Mouse (Mus musculus) monocyte, adult 2 months (primary cell): ENCODE measurements around the gene Prb1.
"Not testable (repeated sequence)": the region's sequence is repeated elsewhere in the genome, so short reads cannot be mapped to it uniquely, and the experiment has no call there.

Experiments
- DNase-seq, 2 experiments: peaks; one replicate each; pipeline ENCODE4 v3.0.0; 2022; ENCODE audit warnings: low spot score in 2 of 2, low read depth in 1 of 2

Gene Prb1

DNA sequence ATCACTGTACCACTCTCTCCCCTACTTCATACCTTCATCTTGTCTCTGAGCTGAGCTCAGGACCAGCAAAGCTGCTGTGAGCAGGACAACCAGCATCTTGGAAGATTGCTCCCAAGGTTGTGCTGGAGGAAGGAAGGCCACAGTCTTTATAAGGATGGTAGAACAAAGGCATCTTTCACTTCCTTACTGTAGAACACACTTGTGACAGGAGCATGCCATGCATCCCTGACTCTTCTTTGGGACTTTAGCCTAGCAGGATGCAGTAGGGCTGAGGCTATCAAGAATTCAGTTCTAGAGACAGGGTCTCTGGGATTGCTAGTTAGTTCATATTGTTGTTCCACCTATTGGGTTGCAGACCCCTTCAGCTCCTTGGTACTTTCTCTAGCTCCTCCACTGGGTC, at the start of gene Prb1:
Gene Prb1 (minus strand): TSS at position 101 of the 400 bp plus-strand sequence.
- DNase-seq, result not testable (repeated sequence)
